Mouse (Mus musculus) activated CD4-positive, CD25-positive, alpha-beta regulatory T cell, adult 4 months (primary cell): ENCODE data around the gene Asic2. TPM values are rescaled to one million over a fixed set of nuclear protein-coding genes. Genes with fewer than 3 reads are reported as not detected.

Source experiments
- ATAC-seq: one replicate; pipeline ENCODE4 v1.8.0; 2017
- polyA plus RNA-seq, 2 experiments: library from polyadenylated mRNA; unstranded; fragments of 100-300 nt; shearing (Covaris generic); gene quantifications; one replicate each; pipeline ENCODE4 v1.2.1; 2017

The Asic2 gene
- polyA plus RNA-seq, 2 experiments from 2014 or later, result not detected

- no peak for ATAC-seq
Observed at GRCm38 (mm10) chr11:81511401-81511800, 456.9 kb downstream of the Asic2 start.

- ATAC-seq, result no peak
Observed at GRCm38 (mm10) chr11:81508385-81509233, 459.6 kb downstream of the Asic2 start.

DNA sequence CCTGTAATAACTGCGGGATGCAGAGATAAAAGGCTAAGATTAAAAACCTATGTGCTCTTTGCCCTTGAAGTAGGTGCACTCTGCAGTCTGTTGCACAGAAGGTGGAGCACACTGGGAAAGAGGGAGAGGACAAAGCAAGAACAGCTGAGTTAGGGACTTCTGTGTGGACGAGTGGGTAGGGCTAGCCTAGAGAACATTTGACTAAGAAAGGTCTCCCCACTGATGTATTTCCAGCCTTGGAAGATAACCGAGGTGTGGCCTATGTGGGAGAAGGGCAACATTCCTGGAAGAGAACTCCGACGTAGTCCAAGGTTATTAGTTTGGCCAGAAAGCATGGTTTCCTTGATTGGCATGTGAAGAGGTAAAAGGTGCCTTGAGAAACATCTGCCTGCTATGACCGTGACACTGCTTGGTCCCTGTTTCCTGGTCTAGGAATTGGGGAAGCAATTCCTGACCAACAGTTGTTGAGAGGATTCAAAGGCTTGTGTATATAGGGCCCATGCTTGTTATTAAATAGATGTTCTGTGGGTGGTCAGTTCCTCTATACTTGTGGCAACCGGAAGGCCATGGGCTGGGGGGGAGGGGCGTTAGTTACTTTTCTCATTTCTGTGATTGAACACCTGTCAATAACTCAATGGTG lies 463.3 kb downstream of the Asic2 start:
- no peak for ATAC-seq

- ATAC-seq, result no peak
Observed at GRCm38 (mm10) chr11:81501473-81502246, 466.6 kb downstream of the Asic2 start.

GRCm38 (mm10) chr11:81498990-81499389 lies 469.3 kb downstream of the Asic2 start:
- no peak for ATAC-seq

DNA sequence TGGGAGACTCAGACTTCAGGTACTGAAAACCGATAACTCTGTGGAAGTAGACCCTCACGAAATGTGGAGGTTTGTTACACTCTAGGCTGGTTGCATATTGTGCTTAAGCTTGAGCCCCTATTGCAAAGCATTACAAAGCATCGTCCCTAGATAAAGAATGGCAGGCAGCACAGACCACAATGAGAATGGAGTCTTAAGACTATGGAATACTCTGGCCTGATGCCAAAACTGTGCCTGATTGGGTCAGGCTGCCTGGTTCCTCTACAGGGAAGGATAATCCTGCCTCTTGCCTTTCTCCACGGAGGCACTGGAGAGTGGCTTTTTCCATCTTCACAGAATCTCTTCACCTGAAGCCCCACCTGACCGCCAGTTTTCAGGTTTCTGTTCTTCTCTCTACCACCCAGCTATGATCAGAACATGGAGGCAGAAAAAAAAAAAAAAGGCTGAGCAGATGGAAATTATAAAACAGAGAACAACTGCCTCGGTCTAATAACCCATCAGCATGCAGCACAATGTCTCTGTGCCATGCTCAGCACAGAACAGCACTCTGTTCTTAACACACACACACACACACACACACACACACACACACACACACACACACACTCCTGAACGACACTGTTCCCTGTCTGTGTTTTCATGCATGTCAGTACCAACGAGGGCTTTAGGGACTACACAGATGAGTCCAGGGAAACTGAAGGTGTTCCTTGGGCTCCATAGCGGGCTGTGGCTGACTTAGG lies 470.4 kb downstream of the Asic2 start:
- ATAC-seq, result no peak

- no peak for ATAC-seq
Observed at GRCm38 (mm10) chr11:81496446-81496845, 471.8 kb downstream of the Asic2 start.

GRCm38 (mm10) chr11:81492351-81492750 lies 475.9 kb downstream of the Asic2 start:
- ATAC-seq, result no peak

DNA sequence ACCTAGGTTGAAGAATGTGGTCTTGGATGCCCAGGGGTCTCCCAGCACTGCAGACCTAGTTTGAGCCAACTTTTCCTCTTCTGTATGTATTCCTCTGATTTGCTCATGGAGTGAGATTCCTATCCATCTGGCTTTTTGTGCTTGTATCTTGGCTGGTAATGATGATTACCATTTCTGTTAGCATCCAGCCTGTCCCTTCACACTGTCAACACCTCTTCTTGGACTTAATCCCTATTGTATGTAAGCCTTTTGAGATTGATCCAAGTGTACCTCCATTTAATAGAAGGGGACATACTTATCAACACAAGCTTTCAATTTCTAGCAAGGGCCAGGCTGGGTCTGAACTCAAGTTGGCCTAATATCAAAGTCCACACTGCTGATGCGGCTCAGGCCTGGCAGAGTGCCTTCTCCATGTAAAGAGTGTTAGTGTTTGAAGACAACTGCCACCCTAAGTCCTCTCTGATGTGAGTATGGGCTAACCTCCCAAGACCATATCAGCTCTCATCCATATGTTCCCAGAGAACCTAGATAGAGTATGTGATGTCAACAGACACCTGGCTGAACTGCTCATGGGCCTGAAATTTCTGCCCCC lies 479.0 kb downstream of the Asic2 start:
- no peak for ATAC-seq

DNA sequence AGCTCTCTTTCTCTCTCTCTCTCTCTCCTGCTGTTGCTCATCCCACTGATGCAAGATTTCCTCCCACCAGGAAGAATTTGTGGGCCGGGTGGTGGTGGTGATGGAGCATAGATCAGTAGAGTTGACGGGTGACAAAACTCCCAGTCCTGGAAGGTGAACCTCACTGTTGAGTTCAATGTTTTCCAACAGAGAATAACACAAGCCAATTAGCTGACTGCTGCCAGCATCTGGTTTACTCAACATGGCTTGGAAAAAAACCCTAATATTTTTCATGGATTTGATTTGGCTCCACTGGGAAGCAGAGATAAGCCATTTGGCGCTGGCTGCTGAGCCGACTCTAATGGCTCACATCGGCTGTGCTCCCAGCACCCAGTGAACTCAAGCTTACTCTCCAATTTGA lies 479.6 kb downstream of the Asic2 start:
- ATAC-seq, result no peak

DNA sequence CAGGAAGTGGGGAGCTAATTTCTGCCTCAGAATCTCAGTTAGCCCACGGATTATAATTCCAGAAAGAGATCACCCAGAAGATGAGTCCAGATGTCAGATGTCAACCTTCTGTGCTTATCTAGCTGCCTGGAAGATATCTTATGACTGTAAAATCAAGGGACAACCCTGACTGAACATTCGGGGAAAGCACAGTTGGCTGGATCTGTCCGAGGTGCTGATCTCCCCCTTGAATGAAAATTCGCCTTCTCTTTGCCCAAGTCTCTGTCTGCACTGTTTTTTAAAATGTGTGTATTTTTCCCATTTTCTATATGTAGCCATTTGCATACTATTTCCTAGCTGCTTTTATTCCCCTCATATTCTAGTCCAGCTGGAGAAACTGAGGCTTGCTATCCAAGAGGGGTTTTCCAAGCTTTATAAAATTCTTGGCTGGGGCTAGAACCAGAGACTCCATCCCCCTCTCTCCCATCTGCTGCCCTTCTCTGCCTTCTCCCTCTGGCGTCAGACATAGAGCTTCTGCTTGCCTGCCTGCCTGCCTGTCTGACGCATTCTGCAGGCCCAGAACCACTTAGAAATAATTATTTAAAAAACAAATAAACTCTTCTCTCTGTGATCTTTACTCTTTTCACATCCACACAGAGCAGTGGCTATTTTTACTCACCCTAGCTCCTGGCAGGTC lies 481.9 kb downstream of the Asic2 start:
- ATAC-seq, result no peak

- no peak for ATAC-seq
Observed at GRCm38 (mm10) chr11:81481198-81481597, 487.1 kb downstream of the Asic2 start.

- ATAC-seq, result no peak
Observed at GRCm38 (mm10) chr11:81476231-81476630, 492.0 kb downstream of the Asic2 start.

DNA sequence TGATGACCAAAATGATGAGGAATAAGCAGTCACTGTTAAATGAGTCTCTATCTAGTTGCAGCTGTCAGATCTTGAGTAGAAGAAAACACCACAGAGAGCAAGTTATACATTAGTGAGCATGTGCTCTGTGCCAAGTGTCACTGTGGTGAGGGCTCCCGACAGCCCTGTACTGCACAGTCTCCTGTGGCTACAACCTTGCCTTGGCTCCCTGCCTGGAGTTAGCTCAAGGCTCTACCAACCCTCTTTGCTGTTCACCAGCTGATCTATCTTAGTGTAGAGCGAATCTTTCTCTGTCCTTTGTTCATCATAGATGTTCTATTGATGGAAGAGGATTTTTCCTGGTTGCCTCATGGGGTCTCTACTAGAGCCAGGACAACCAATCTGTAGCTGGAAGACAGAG lies 494.1 kb downstream of the Asic2 start:
- ATAC-seq, result no peak

DNA sequence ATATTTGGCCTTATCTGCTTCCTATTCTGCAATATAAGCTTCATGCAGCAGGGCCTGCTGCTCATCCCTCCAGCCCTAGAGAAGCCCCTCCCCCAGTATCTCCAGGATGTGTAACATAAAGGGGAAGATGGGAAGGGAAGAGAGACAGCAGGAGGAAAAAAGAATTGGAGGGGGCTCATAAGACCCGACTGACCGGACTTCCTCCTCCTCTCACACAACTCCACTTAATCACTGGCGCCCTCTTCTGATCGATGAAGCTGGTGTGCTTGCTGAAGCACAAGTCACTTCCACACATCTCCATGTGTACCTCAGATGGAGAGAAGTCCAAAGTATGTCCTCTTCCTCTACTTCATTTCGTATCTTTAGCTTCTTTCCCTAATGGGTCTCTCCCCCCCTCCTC lies 506.1 kb downstream of the Asic2 start:
- no peak for ATAC-seq

- ATAC-seq, result no peak
Observed at GRCm38 (mm10) chr11:81461748-81462147, 506.5 kb downstream of the Asic2 start.

- ATAC-seq, result no peak
Observed at GRCm38 (mm10) chr11:81454921-81455320, 513.3 kb downstream of the Asic2 start.

- ATAC-seq, result no peak
Observed at GRCm38 (mm10) chr11:81454111-81454510, 514.1 kb downstream of the Asic2 start.

DNA sequence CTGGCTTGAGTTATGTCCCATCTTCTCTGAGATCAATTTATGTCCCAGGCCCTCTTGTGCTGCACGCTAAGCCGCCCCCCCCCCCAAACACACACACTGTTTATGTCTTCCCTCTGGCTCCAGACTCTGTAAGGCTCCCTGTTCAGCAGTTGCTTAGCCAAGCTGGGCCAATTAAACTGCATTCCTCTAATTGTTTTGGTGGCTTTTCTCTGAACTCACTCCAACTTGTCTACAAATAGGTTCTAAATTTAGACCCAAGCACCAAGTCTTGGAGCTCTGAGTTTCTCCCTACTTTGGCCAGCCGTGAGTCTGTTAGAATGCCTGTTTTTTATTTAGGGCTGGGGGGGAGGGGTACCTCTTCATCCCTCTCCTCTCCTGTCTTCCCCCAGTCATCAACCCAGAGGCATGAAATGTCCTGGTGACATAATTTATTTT lies 519.0 kb downstream of the Asic2 start:
- no peak for ATAC-seq

DNA sequence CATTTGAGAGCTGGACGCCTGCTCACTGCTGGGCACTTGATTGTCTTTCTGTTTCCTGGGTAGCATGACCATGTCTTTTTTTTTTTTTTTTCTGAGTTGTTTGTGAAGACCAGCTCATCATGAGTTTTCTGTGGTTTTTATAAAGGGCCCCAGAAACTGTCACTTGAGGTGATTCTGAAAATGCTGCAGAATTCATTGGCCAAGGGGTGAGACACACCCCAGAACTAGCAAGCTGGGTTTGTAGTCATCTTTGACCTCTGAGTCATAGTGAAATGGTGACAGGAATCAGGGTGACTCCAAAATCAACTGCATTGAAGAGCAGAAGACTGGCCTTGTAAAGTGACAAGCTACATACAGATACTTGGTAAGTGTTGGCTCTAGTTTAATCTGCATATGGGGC lies 521.9 kb downstream of the Asic2 start:
- ATAC-seq, result no peak

- no peak for ATAC-seq
Observed at GRCm38 (mm10) chr11:81426857-81427256, 541.4 kb downstream of the Asic2 start.

- ATAC-seq, result no peak
Observed at GRCm38 (mm10) chr11:81419112-81419511, 549.1 kb downstream of the Asic2 start.
